Mouse (Mus musculus) mouse embryonic stem cell (cell line): ENCODE measurements around the gene Fam187b.

Experiments
- in situ Hi-C, 2 experiments: fragments of 300-500 bp; cut with MboI; formaldehyde crosslinking; loops; 1 replicate in 1 of 2; 3 replicates in 1 of 2; pipeline ENCODE4 v1.14.3; 2019 to 2020; ENCODE audit warnings: low sequenced_read_pairs in 2 of 2, low pct_unique_long_range_greater_than_20kb in 1 of 2, mixed read lengths in 1 of 2; ENCODE audit not compliant: unreplicated experiment in 1 of 2

Fam187b gene

DNA sequence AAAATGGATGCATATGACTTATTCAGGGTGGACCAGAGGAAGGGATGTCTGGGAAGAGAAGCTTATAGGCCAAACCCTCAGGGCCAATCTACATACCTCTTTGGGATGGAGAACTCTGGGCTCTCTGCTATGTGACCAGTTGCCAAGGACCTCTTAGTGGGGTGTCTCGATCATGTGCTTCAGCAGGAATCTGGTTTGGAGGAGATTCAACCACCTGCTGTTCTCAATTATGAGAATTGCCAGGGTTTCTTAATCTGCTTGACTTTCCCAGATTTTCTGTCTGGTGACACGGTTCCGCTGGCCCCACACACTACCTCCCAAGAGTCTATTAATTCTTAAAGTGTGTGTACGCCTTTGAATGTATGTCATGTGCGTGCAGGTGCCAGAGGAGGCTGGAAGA, 20.4 kb downstream of the Fam187b start:
- in situ Hi-C loops, result no loop called here

DNA sequence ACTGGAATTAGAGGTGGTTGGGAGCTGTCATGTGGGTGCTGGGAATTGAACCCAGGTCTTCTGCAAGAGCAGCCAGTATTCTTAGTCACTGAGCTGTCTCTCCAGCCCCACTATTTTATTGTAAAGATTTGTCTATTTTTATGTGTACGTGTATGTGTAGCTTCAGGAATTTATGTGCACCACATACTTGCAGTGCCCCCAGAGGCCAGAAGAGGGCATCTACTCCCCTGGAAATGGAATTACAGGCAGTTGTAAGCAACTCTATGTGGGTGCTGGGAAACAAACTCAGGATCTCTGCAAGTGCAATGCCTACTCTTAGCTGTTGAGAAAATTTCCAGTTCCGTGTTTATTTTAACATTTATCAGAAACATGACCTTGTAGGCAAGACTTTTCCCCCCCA, 22.9 kb downstream of the Fam187b start:
- in situ Hi-C loops, result no loop called here

DNA sequence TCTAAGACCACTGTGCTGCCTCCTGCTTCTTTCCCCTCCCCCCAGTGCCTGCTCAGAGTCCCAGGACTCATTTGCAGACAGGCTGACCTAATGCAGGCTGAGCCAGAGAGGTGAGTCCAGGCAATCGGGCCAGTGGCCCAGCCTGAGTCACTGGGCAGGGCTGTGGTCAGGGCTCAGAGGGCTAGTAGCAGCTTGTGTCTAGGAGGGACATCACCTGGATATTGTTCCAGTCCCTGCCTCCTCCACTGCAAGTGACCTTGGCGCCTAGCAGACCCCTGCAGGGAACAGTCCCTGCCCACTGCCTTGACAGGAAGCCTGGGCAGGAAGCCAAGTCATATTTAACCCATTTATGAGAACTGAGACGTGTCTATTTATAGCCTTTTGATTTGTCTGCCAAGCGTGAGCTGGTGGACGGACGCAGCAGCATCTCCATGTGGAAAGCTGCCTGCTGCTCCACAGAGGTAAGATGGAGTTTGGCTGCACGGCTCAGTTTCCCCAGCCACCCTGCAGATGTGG, 27.0 kb downstream of the Fam187b start:
- in situ Hi-C loops, result no loop called here

DNA sequence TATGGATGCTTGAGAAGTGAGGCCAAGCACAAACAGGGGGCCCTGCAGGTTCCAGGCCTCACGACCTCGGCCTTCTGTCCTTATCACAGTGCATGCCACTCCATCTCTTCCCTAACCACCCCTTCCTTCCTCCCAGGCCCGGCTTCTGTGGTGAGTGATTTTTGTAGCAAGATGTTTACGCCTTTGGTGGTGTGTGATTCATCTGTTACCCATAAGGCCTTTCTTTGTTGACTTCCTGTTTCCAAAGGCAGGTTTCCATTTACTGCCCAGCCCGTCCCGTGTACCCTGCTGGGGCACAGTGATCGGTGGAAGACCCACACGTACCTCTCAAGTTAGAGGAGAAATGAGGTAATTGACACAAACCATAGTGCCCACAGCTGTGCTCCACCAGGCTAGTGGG, 29.1 kb downstream of the Fam187b start:
- in situ Hi-C loops, result no loop called here

DNA sequence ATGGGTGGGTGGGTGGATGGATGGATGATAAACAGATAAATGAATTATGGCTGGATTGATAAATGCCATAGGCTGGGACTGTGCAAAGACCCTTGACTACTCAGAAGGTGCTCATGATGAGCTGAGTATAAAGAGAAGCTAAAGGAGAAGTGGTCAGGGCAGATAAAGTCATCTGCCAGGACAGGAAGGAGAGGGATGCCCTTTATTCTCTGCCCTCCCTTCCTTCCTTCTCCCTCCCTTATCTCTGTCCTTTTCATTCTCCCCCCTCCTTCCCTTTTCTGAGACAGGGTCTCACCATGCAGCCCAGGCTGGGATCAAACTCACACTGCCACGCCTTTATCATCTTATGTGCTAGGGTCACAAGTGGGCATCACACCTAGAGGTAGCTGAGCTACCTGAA, 34.2 kb downstream of the Fam187b start:
- in situ Hi-C loops, result loop anchor here in 1 of 2 experiments (5.0 kb wide), 1 partner anchor 35 kb away; the partner anchor contains the start of gene Fxyd5

DNA sequence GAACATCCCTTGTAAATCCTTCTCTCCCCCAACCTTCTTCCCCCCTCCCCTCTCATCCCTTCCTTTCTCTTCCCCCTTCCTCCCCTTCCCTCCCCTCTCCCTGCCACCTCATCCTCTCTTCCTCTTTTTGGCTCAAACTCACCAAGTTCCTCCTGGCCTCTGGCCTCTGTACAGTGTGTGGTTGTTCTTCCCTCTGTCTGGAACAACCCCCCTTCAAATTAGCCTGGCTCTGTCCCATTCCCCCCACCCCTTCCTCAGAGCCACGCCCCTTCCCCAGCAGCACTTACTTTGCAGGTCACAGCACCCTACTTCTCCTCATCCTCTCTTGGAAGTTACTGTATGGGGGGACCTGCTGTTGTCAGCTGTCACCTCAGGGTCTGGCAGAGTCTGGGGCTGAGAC, 34.6 kb downstream of the Fam187b start:
- in situ Hi-C loops, result loop anchor here in 1 of 2 experiments (5.0 kb wide), 1 partner anchor 34 kb away; the partner anchor contains the start of gene Fxyd5

DNA sequence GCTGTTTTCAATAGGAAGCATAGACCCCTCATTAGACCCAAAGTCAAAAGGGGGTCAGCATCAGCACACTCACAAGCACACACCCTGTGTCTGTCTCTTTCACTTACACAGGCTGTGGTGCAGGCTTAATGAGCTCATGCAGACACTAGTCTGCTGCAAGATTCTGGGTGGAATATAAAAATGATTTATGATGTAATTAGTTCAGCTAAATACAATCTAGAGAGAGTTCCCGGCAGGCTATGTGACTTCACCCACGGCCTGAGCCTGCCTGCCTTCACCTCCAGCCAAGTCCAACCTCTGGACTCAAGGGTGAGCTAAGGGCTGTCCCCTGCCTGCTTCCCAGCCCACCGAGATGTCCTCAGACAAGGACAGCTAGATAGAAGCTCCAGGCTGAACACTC, 35.3 kb downstream of the Fam187b start:
- in situ Hi-C loops, result loop anchor here in 1 of 2 experiments (5.0 kb wide), 1 partner anchor 33 kb away; the partner anchor contains the start of gene Fxyd5

DNA sequence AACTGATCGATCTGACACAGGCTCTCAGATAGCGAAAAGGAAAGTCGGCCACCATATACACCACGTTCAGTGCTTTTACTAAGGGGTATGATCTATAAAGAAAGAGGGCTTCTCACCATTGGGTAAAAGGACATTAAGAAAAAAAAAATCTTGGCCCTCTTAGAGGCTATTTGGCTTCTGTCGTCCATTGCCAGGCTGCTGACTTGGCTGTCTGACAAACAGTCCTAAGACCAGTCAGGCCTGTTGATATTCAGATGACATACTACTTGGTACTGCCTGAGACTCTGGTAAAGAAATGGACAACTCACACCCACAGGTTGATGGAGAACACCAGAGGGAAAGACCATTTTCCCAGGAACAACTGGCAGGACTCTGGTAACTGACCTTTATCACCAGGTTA, 39.4 kb downstream of the Fam187b start:
- in situ Hi-C loops, result no loop called here

DNA sequence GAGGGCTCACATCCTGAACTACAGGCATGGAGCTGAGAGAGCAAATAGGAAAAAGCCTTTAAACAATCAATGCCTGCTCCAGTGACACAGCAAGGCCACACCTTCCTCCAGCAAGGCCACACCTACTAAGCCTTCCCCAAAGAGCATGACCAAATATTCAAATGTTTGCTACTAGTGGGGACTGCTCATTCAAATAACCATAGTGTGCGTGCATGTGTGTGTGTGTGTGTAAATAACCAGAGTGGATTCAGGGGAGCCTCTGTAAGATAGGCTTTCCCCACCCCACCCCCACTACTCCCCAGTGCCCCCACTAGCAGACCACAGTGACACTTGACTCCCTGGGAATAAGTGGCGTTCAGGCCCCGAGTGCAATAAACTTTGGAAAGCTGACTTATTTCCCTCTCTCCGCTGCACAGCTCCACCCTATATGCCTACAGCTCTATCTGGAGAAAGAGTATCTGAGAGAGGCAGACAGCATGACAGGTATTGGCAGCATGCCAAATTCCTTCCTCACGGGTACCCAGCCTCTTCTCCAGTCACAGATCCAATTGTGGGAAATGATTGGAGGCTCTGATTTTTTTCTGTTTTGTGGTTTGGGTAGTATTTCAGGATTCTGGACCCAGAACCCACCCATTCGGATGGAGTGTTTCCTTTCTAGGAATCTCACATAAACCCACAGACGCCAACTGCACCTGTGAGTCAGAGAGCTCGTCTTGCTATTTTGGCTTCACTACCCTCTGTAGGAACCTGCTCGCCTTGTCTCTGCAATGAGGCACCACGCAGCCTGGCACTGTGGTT, 43.7 kb downstream of the Fam187b start:
- in situ Hi-C loops, result no loop called here

DNA sequence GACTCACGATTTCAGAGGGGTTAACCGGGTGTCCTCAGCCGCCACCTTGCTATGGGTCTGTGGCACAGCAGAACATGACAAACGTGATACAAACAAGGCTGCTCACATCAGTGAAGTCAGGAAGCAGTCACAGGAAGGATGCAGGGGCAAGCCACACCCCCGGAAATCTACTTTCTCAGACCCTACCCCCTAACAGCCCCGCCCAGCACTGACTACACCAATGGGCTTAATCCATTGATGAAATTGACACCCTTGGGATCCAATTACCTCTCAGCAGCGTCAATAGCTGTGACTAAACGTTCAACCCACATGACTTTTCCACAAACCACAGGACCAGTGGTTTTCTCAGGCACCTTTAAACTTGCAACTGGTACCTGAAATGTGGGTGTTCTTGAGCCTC, 55.0 kb downstream of the Fam187b start:
- in situ Hi-C loops, result no loop called here

DNA sequence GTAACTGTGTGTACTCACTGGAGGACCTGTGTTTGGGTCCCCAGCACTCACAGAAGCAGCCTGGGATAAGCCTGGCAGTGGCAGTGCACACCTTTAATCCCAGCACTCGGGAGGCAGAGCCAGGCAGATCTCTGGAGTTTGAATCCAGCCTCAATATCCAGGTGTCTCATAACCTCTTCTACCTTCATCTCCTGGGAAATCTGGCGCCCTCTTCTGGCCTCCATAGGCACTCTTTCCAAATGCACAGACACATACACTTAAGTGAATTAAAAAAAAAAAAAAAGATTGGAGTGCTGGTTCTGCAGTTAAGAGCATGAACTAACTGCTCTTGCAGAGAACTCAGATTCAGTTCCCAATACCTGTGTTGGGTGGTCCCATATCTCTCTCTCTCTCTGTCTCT, 57.1 kb downstream of the Fam187b start:
- in situ Hi-C loops, result no loop called here

DNA sequence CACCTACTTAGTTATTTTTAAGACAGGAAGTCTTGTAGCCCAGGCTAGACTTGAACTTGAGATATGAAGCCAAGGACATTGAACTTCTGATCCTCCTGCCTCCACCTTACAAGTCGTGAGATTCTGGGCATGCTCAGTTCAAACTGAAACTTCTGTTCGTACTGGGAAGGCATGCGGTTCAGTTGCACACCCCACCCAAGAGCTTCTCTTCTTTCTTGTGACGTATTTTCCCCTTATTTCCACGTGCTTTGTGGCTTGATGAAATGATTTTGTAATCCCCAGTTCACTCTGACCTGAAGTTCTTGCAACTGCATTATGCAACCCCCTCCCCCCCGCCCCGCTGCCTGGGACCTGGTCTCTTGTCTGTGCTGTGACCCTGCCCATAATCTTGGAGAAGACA, 58.1 kb downstream of the Fam187b start:
- in situ Hi-C loops, result no loop called here

DNA sequence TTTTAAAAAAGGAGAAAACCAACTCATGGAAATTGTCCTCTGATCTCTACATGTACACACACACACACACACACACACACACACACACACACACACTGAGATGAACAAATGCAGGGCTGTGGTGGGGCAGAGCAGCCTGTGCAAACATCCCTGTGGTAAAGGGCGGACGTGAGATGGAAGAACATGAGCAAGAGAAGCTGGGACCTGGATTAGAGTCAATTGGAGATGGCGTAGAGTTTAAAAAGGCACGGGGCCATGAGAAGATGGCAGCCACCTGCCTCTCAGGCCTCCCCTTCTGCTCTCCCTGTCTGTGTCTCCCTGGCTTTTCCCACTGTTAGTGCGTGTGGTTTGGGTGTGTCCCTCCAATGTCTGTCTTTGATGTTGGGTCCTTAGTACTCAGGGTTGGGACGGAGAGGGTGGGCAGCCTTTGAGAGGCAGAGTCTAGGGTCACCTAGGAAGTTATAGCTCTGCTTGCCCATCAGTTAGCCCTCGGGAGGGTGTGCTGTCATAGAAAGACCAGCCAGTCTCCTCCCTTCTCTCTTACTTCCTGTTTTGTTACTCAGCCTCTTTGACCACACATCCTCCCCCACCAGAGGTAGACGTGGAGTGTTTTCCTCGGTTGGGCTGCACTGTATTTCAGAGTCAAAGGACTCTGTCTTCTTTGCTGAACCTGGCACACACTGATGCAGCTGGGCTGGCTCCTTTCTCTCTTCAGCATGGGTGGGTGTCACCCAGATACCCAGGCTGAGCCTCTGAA, 60.0 kb downstream of the Fam187b start:
- in situ Hi-C loops, result no loop called here

DNA sequence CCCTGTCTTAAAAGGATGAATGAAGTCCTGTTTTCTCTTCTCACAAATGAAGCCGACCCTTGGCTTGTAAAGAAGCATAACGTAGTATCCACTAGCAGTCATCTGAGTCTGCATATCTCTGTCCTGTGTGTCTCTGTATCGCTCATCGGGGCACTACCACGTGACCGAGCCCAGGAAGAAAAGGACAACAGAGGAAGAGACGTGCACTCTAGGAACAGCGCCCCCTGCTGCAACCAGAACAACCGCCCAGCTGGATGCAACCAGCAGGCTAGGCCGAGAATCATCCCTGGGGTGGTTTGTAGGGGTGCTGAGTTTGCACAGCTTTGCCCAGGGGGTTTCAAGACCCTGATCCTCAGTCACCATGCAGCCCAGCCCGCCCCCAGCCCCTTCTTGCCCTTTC, 61.2 kb downstream of the Fam187b start:
- in situ Hi-C loops, result no loop called here

DNA sequence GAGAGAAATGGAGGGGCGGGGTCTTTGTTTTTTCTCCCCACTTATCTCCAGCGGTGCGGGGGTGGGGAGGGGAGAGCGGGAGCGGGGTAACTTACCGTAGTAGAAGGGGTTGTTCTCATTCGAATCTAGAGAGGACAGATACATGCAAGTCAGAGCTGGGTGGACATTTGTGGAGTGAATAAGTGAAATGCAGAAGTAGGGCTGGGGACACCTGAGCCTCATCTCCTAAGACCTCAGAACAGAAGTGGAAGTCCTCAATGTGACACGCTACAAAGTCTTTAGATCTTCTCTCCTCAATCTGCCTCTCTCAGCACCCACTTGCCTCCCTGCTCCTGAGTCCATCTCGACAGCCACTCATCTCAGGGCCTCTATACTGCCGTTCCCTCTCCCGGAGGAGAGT, 61.7 kb downstream of the Fam187b start:
- in situ Hi-C loops, result no loop called here

DNA sequence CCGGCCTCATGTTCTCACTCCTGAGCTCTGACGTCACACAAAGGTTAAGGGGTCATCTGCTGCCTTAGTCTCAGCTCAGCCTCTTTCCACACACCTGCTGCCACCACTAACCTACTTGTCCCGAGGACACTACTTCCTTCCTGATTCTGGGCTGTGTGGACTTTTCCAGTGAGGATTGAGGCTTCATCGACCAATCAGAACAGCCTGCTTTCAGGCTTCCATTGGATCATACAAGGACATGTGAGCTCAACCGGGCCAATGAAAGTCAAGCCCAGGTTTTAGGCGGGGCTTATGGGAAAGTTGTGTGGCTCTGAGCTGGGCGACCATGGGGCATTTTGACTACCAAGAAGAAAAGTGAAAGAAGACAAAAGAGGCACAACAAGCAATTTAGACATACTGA, 63.3 kb downstream of the Fam187b start:
- in situ Hi-C loops, result no loop called here

DNA sequence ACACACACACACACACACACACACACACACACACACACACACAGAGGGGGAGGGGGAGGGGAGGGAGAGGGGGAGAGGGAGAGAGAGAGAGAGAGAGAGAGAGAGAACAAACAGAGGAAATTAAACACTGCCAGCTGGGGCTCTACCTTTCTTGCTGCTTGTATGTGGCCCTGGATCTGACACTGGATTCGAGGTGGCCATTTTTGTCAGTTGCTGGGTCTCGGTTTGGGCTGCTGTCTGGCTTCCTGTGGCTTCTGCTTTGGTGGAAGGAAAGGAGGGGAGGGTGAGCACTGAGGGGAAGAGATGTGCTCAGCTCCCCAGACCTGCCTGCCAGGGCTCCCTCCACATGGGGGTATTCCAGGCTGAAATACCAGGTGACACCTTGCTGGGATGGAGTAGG, 64.1 kb downstream of the Fam187b start:
- in situ Hi-C loops, result no loop called here

DNA sequence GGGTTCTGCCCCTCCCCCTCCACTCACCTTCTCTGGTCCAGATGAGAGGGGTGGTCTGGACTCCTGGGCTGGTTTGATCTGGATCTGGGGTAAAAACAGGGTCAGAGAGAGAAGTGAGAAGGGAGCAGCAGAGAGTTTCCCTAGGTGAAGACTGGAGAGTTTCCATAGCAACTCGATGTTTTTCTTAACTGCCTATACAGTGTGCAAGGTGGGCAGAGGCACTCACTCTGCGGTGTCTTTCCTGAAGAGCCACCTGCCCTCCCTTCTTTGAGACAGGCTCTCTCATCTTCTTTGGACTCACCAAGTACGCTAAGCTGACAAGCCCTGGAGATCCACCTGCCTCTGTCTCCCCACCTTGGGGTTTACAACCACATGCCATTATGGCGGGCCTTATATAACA, 65.4 kb downstream of the Fam187b start:
- in situ Hi-C loops, result no loop called here
